Mouse (Mus musculus): ENCODE data around the gene Fhad1. TPM values are rescaled to one million over a fixed set of nuclear protein-coding genes. Genes with fewer than 3 reads are reported as not detected.

Gene Fhad1
- polyA plus RNA-seq, 1 experiment from 2014 or later, result 9.0 TPM

- WGBS, result 89% methylated on average over 20 of the region's 20 CpGs
- H3K36me3 ChIP-seq, result peaks cover 29% of the 10 kb centered on the region
- H3K4me1 ChIP-seq, result 0 out of 2 replicates have a peak, but pooled peaks cover 3% of the 10 kb centered on the region
- no peaks in the 10 kb centered on the region for H3K9me3 ChIP-seq (replicated peaks)
- H3K27ac ChIP-seq (replicated peaks), result no peak overlapping the region
- ATAC-seq (ENCODE audit: insufficient number of reproducible peaks, low FRiP score, low TSS enrichment, low read depth), result no peak
- H3K4me2 ChIP-seq (replicated peaks), result no peak overlapping the region
- H3K4me3 ChIP-seq (replicated peaks), result no peak overlapping the region
- no peak overlapping the region for H3K9ac ChIP-seq
- no peaks in the 10 kb centered on the region for H3K27me3 ChIP-seq
Measured at GRCm38 (mm10) chr4:141858501-141858900, 156.4 kb downstream of the Fhad1 start.

DNA sequence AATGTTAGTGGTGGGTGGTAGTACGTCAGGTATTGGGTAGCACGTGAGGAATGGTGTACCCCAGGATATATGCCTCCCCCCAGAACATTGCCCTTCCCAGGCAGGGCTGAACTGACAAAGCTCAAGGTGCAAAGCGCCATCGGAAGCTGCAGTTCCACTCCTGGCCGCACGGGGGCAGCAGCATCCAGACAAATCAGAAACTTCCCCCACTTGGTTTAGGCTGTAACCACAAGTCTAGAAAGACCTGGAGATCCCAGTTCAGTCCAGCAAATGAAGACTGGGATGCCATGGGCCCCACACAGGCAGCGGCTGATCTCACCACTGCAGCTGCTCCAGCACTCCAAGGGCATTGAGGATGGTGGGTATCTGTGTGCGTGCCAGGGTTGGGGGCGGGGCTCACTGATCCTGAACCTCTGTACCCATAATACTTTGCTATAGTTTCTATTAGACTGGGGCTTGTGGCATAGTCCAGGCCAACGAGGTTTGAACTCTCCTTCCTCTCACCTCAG lies 157.4 kb downstream of the Fhad1 start:
- 19% methylated on average over 10 of the region's 10 CpGs for WGBS
- Histone ChIP-seq H3K27ac (replicated peaks) (no peak overlapping the region), H3K9ac (no peak overlapping the region), H3K4me3 (replicated peaks) (no peak overlapping the region), H3K27me3 (no peaks in the 10 kb centered on the region), H3K9me3 (replicated peaks) (no peaks in the 10 kb centered on the region), H3K4me2 (replicated peaks) (no peak overlapping the region; the same call in 1 of the 2 replicates), H3K4me1 (0 out of 2 replicates have a peak, but pooled peaks cover 3% of the 10 kb centered on the region), H3K36me3 (peaks cover 29% of the 10 kb centered on the region)
- peak; percentile 50; the same call in 1 of the 2 replicates for ATAC-seq (ENCODE audit: insufficient number of reproducible peaks, low FRiP score, low TSS enrichment, low read depth)

GRCm38 (mm10) chr4:141853437-141853836 lies 161.4 kb downstream of the Fhad1 start:
- H3K27me3 ChIP-seq, result no peaks in the 10 kb centered on the region

GRCm38 (mm10) chr4:141845999-141846398 lies 168.9 kb downstream of the Fhad1 start, which contains the start of gene Ctrc:
TSS of gene Ctrc (minus strand) at chr4:141846359.
- no peaks in the 10 kb centered on the region for H3K27me3 ChIP-seq
- H3K36me3 ChIP-seq, result no peaks in the 10 kb centered on the region
- H3K4me2 ChIP-seq (replicated peaks), result no peak within 1 kb of the TSS
- no peaks in the 10 kb centered on the region for H3K4me1 ChIP-seq
- H3K27ac ChIP-seq (replicated peaks), result no peak within 1 kb of the TSS
- 72% methylated on average over 6 of the region's 6 CpGs for WGBS
- no peak within 1 kb of the TSS for H3K4me3 ChIP-seq (replicated peaks)
- no peak for ATAC-seq (ENCODE audit: insufficient number of reproducible peaks, low FRiP score, low TSS enrichment, low read depth)
- no peak within 1 kb of the TSS for H3K9ac ChIP-seq
- no peaks in the 10 kb centered on the region for H3K9me3 ChIP-seq (replicated peaks)

More at GRCm38 (mm10) chr4:141853437-141853836, 161.4 kb downstream of the Fhad1 start:
- H3K4me3 ChIP-seq (replicated peaks), result no peak overlapping the region
- ATAC-seq (ENCODE audit: insufficient number of reproducible peaks, low FRiP score, low TSS enrichment, low read depth), result no peak; the same call in 1 of the 2 replicates
- no peak overlapping the region for H3K27ac ChIP-seq (replicated peaks)
- H3K4me2 ChIP-seq (replicated peaks), result no peak overlapping the region
- WGBS, result 73% methylated on average over 9 of the region's 9 CpGs
- 0 out of 2 replicates have a peak, but pooled peaks cover under 1% of the 10 kb centered on the region for H3K36me3 ChIP-seq
- H3K4me1 ChIP-seq, result 0 out of 2 replicates have a peak, but pooled peaks cover 3% of the 10 kb centered on the region
- no peaks in the 10 kb centered on the region for H3K9me3 ChIP-seq (replicated peaks)
- no peak overlapping the region for H3K9ac ChIP-seq

Other genes starting within 250 kb of the Fhad1 start
- 4.8 and 5.0 TPM in 2 replicates for gene Dnajc16, start 224.2 kb downstream of the Fhad1 start, polyA plus RNA-seq (2015; fragmentation: Nextera tagmentation; extraction: Ambion mirVana)
- 14.4 and 16.9 TPM in 2 replicates for gene Casp9, start 221.5 kb downstream of the Fhad1 start, polyA plus RNA-seq (2015; fragmentation: Nextera tagmentation; extraction: Ambion mirVana)
- gene Cela2a, start 188.9 kb downstream of the Fhad1 start, polyA plus RNA-seq (2015; fragmentation: Nextera tagmentation; extraction: Ambion mirVana), result not detected in 2 replicates
- gene Ctrc, start 168.7 kb downstream of the Fhad1 start, polyA plus RNA-seq (2015; fragmentation: Nextera tagmentation; extraction: Ambion mirVana), result not detected in 2 replicates
- 81.7 and 83.2 TPM in 2 replicates for gene Efhd2, start 140.2 kb downstream of the Fhad1 start, polyA plus RNA-seq (2015; fragmentation: Nextera tagmentation; extraction: Ambion mirVana)
- 18.3 and 20.2 TPM in 2 replicates for gene Tmem51, start 69.2 kb upstream of the Fhad1 start, polyA plus RNA-seq (2015; fragmentation: Nextera tagmentation; extraction: Ambion mirVana)
- 16.4 and 17.3 TPM in 2 replicates for gene Kazn, start 224.3 kb upstream of the Fhad1 start, polyA plus RNA-seq (2015; fragmentation: Nextera tagmentation; extraction: Ambion mirVana)

Measured in embryonic facial prominence, embryonic 15.5 days (tissue).